Mouse (Mus musculus) brain, embryonic 18.5 days (tissue): ENCODE data around the gene Gadl1.
"Not testable (repeated sequence)": the region's sequence is repeated elsewhere in the genome, so short reads cannot be mapped to it uniquely, and the experiment has no call there.

ENCODE experiments used
- DNase-seq: peaks from one replicate; pipeline ENCODE4 v3.0.0-alpha.2; 2012; ENCODE audit warnings: low read depth, low spot score

Gadl1 gene

DNA sequence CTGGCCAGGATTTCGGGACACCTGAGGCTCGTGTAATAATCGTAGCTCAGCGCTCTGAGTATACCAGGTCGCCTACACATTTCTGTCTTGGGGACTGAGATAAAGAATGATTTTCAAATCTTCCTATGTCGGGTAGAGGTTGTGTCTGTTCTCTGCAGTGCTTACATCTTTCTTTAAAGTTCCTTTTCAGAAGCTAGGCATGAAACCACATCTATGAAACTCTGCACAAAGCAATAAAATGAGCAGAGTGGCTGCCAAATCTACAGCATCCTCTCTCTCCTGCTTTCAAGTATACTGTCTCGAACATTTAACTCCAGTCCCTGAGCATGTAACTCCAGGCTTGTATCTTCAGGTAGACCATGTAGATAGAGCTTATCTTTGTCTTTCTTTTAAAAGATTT lies 109.3 kb downstream of the Gadl1 start:
- no peak for DNase-seq

GRCm38 (mm10) chr9:116025371-116025770 lies 116.1 kb downstream of the Gadl1 start:
- DNase-seq = no peak

DNA sequence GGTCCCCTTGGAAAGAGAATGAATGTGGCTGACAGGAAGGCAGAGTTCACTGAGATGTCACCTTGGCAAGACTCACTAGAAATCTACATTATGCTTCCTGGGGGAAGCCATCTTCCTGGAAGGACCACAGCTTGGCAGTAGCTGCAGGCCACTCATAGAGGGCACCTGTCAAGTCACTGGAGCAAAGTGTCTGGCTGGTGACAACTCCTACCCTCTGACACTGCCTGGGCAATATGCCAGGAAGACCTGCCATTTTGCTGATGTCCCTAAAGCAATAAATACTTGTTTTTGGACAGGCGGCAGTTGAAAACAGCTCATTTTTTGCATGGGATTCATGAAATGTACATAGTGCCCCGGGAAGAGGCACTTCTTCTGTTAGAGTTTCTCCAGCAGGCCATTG lies 119.8 kb downstream of the Gadl1 start:
- DNase-seq = no peak

DNA sequence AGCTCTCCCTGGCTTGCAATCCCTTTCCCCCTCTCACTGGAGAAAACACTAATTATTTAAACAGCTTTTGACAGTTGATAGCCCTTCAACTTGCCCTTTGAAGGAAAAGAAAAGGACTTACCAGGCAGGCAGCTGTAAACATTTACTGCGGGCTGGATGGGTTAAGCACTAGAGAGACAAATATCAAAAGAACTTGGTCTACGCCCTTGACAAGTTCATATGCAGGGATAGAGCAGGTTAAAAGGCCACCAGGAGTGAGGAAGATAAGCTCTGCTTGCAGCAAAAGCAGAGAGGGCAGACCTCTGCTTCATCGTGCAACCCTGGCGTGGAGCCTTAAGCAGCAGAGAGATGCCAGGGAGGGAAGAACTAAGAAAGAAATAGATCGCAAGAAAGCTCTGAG lies 123.5 kb downstream of the Gadl1 start:
- DNase-seq = no peak

GRCm38 (mm10) chr9:116038275-116038674 lies 129.0 kb downstream of the Gadl1 start:
- no peak for DNase-seq

DNA sequence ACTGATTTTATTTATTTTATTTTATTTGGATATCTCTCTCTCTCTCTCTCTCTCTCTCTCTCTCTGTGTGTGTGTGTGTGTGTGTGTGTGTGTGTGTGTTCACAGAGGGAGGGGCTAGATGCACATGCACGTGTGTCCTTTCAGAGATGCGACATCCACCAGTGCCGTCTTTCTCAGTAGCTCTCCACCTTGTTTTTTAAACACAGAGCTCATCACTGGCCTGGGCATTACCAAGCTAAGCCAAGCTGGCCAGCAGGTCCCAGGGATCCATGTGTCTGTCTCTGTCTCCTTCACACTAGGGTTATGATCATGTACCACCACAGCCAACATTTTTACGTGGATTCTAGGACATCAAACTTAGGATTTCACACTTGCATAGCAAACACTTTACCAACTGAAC lies 130.7 kb downstream of the Gadl1 start:
- DNase-seq = no peak

- not testable (repeated sequence) for DNase-seq
These were observed 131.6 kb downstream of the Gadl1 start for GRCm38 (mm10) chr9:116040852-116041251.

GRCm38 (mm10) chr9:116041369-116041768 lies 132.1 kb downstream of the Gadl1 start:
- no peak for DNase-seq

GRCm38 (mm10) chr9:116041787-116042186 lies 132.5 kb downstream of the Gadl1 start:
- peak; percentile 69 for DNase-seq

DNA sequence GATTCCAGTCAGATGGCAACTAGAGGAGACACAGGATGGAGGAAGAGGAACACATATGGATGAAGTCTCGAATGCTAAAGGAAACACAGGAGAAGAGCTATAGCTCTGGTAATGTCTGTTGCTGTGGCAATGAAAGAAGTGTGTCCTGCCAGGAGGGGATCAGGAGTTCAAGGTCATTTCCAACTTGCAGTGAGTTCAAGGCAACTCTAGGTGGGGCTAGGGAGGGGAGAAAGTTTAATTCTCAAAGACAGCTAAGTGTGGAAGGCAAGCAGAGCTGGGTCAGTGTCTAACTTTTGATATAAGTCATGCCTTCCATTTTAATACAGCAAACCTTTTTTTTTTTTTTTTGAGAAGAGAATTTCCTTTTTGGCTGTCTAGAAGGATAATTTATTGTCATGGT lies 140.7 kb downstream of the Gadl1 start:
- no peak for DNase-seq

DNA sequence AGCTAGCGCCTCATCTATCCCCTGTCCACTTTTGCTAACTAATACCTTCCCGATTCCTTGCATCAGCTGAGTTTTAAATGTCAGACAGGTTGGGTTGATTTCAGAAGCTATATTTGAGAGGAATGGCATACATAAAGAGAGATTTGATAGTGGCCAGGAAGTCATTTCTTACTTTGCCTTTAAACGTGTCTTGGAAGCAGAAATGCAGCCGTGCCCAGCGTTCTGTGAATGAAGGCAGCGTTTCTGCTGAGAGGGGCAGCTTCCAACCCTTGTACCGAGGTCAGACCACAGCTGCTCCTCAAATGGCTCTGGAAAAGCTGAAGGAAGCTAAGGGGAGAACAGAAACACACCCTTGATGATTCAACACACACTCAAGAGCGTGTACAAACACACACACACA lies 144.7 kb downstream of the Gadl1 start:
- no peak for DNase-seq

GRCm38 (mm10) chr9:116058475-116058874 lies 149.2 kb downstream of the Gadl1 start:
- no peak for DNase-seq

- DNase-seq = no peak
These were observed 149.9 kb downstream of the Gadl1 start for GRCm38 (mm10) chr9:116059156-116059555.

DNA sequence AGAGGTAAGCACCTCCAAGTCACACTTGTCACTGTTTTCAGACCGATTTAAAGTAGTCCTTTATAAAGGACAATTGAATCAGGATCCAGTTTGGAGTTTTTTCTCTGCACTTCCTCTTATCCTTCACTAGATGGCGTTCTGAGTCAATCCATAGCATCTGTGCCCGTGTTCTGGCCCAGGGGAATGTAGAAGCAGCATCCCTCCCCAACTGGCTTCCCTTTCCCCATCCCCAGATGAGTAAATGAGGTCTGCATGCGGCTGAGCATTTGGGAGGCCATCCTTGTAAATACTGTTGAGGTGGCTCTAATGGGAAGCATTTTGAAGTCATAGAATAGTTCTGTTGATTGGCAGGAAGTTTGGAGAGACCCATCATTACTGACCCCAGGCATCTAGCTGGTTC lies 151.4 kb downstream of the Gadl1 start:
- no peak for DNase-seq

DNA sequence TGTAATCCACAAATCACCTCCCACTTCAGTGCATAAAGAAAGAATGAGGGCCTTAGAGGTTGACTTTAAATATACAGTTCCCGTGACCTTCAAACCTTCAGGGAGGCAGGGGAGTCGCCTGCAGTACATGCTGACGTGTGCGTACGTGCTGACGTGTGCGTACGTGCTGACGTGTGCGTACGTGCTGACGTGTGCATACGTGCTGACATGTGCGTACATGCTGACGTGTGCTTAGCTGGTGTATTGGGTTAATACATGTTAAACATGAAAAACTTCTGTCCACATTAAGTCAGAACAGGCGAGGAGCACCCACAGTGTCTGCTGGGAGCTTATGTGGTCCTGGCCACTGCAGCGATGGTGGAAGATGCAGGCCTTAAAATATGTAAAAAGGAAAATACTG lies 155.5 kb downstream of the Gadl1 start:
- no peak for DNase-seq

- DNase-seq = not testable (repeated sequence)
These were observed 162.3 kb downstream of the Gadl1 start for GRCm38 (mm10) chr9:116071561-116071960.

DNA sequence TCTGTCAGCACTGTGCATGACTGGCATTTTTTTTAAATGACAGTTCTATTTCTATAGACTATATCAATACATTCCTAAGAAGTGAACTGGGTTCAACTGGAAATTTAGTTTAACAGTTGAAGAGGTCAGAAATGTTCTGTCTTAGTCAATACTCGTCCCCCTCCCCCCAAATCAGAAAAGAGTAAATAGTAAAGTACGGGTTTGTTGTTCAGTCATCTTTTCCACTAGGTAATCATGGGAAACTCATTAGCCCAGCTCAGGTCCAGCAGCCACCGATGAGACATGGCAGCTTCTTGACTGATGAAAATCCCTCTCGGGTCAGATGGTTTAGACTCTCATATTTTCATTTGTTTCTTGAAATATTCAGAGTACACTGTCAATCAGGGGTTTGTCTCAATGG lies 166.9 kb downstream of the Gadl1 start:
- no peak for DNase-seq

DNA sequence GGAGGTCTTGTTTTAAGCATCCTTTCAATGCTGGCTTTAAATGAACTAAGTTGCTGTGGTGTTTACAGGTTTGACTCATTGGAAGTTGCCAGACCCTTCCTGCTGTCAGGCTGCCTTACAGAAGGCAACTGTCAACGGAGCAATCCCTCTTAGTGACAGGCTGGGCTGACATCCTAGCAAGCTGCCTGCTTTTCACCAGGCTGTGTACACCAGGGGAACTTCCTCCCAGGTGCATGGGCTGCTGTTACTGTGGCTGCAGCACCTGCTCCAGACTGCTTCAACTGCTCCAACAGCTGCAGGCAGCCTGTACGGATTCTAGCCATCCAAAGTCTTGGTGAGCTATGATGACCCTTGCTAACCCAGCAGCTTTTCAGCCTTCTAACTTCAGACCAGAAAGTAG lies 167.7 kb downstream of the Gadl1 start:
- no peak for DNase-seq

DNA sequence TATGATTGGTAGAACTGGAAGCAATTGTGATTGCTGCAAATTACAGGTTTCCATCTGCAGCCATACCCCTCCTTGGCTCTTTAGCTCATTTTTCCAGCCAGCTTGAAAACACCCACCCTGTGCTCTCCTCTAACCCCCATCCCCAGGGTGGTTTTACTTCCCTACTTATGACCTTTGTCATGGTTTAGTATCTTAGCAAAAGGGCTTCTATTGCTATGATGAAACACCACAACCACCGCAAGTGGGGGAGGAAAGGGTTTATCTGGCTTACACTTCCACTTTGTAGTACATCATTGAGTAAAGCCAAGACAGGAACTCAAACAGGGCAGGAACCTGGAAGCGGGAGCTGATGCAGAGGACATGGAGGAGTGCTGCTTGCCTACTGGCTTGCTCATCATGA lies 168.2 kb downstream of the Gadl1 start:
- DNase-seq = no peak

GRCm38 (mm10) chr9:116081781-116082180 lies 172.5 kb downstream of the Gadl1 start:
- no peak for DNase-seq

DNA sequence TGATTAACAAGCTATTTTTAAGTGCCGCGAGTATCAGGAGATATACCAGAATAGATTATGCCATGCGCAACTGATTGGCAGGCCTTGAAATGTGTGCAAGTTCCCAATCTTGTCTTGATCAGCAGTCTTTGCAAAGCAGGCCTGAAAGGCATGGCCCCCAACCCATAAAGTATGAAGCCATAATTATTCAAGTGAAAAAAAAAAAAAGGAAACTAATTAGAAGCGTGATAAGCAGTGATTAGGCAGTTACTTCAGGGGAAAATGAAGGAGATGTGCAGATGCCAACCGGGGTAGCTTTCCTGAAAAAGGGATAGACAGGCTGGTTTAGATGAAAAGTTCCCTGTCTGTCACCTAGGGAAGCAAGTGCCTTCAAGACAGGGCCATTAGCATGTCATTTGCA lies 174.0 kb downstream of the Gadl1 start:
- DNase-seq = no peak

GRCm38 (mm10) chr9:116083726-116084323 lies 174.6 kb downstream of the Gadl1 start:
- DNase-seq = no peak

- no peak for DNase-seq
These were observed 175.2 kb downstream of the Gadl1 start for GRCm38 (mm10) chr9:116084324-116084931.

DNA sequence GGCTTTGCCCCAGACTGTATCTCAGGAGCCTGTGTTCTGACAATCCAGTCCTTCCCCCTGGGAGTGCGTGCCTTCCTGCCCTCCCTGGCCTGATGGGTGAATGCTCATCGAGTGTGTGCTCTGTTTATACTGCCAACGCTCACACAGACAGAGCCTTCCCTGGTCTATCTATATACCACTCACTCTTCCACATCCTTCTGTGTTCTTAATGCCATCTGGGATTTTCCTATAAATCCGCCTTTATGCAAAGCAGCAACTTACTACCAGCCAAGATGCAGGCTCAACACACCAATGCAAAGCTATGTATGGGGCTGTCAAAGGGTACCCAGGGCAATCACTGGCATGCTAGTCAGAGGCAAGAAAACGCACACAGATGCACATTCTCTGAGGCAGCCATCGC lies 176.7 kb downstream of the Gadl1 start:
- DNase-seq = no peak
